Mouse (Mus musculus): ENCODE measurements around the gene Gm8369. TPM values are rescaled to one million over a fixed set of nuclear protein-coding genes. Genes with fewer than 3 reads are reported as not detected.
"Not testable (repeated sequence)": the region's sequence is repeated elsewhere in the genome, so short reads cannot be mapped to it uniquely, and the experiment has no call there.

Gene Gm8369
- polyA plus RNA-seq (2014; fragmentation: Nextera tagmentation; extraction: Ambion mirVana), result not detected in 2 replicates

- H3K36me3 ChIP-seq (ENCODE audit: control insufficient read depth, insufficient read depth, low read length), result no peaks in the 10 kb centered on the region
- no peak within 1 kb of the TSS for H3K9ac ChIP-seq (ENCODE audit: low read length)
- ATAC-seq (ENCODE audit: low FRiP score), result no peak
- H3K4me1 ChIP-seq (ENCODE audit: control insufficient read depth, insufficient read depth, low read length), result no peaks in the 10 kb centered on the region
- H3K27me3 ChIP-seq (ENCODE audit: control insufficient read depth, insufficient read depth, low read length), result no peaks in the 10 kb centered on the region
- H3K9me3 ChIP-seq (ENCODE audit: control insufficient read depth, low read length), result no peaks in the 10 kb centered on the region
- no peak for DNase-seq (ENCODE audit: low spot score, missing footprints)
- H3K27ac ChIP-seq (ENCODE audit: low read depth, low read length), result no peak within 1 kb of the TSS
- 81% methylated on average over 2 of the region's 2 CpGs for WGBS
- H3K4me3 ChIP-seq (ENCODE audit: low read depth, low read length), result no peak within 1 kb of the TSS
- no peak within 1 kb of the TSS for H3K4me2 ChIP-seq
These were observed at the start of gene Gm8369 for GRCm38 (mm10) chr19:11485746-11486145. Gene Gm8369 (plus strand): TSS chr19:11485938.

- Histone ChIP-seq H3K36me3 (ENCODE audit: control insufficient read depth, insufficient read depth, low read length) (no peaks in the 10 kb centered on the region), H3K27ac (ENCODE audit: low read depth, low read length) (no peak within 1 kb of the TSS), H3K4me2 (no peak within 1 kb of the TSS), H3K9ac (ENCODE audit: low read length) (no peak within 1 kb of the TSS), H3K4me1 (ENCODE audit: control insufficient read depth, insufficient read depth, low read length) (no peaks in the 10 kb centered on the region), H3K27me3 (ENCODE audit: control insufficient read depth, insufficient read depth, low read length) (no peaks in the 10 kb centered on the region), H3K9me3 (ENCODE audit: control insufficient read depth, low read length) (no peaks in the 10 kb centered on the region), H3K4me3 (ENCODE audit: low read depth, low read length) (no peak within 1 kb of the TSS)
- no peak for ATAC-seq (ENCODE audit: low FRiP score)
- DNase-seq (ENCODE audit: low spot score, missing footprints), result no peak
These were observed 42.4 kb upstream of the Gm8369 start, which contains the start of gene Ms4a4b for GRCm38 (mm10) chr19:11443338-11443737. Gene Ms4a4b (plus strand): TSS chr19:11443553.

- H3K9ac ChIP-seq (ENCODE audit: low read length), result no peak overlapping the region
- no peaks in the 10 kb centered on the region for H3K9me3 ChIP-seq (ENCODE audit: control insufficient read depth, low read length)
- 90% methylated on average over 5 of the region's 5 CpGs for WGBS
These were observed 41.8 kb upstream of the Gm8369 start for GRCm38 (mm10) chr19:11443964-11444363.

GRCm38 (mm10) chr19:11447238-11447637 lies 38.5 kb upstream of the Gm8369 start:
- H3K36me3 ChIP-seq (ENCODE audit: control insufficient read depth, insufficient read depth, low read length), result no peaks in the 10 kb centered on the region
- H3K27ac ChIP-seq (ENCODE audit: low read depth, low read length), result no peak overlapping the region
- DNase-seq (ENCODE audit: low spot score, missing footprints) (no peak), ATAC-seq (ENCODE audit: low FRiP score) (no peak)
- H3K27me3 ChIP-seq (ENCODE audit: control insufficient read depth, insufficient read depth, low read length), result no peaks in the 10 kb centered on the region
- H3K4me1 ChIP-seq (ENCODE audit: control insufficient read depth, insufficient read depth, low read length), result no peaks in the 10 kb centered on the region
- H3K4me2 ChIP-seq, result no peak overlapping the region
- no peak overlapping the region for H3K4me3 ChIP-seq (ENCODE audit: low read depth, low read length)
- WGBS, result 83% methylated on average over 2 of the region's 2 CpGs
- no peak overlapping the region for H3K9ac ChIP-seq (ENCODE audit: low read length)
- no peaks in the 10 kb centered on the region for H3K9me3 ChIP-seq (ENCODE audit: control insufficient read depth, low read length)

More at GRCm38 (mm10) chr19:11443964-11444363, 41.8 kb upstream of the Gm8369 start:
- Histone ChIP-seq H3K4me2 (no peak overlapping the region), H3K27ac (ENCODE audit: low read depth, low read length) (no peak overlapping the region), H3K27me3 (ENCODE audit: control insufficient read depth, insufficient read depth, low read length) (no peaks in the 10 kb centered on the region), H3K4me1 (ENCODE audit: control insufficient read depth, insufficient read depth, low read length) (no peaks in the 10 kb centered on the region), H3K36me3 (ENCODE audit: control insufficient read depth, insufficient read depth, low read length) (no peaks in the 10 kb centered on the region), H3K4me3 (ENCODE audit: low read depth, low read length) (no peak overlapping the region)
- ATAC-seq (ENCODE audit: low FRiP score), result no peak
- DNase-seq (ENCODE audit: low spot score, missing footprints), result no peak

GRCm38 (mm10) chr19:11459041-11459440 lies 26.7 kb upstream of the Gm8369 start:
- ATAC-seq (ENCODE audit: low FRiP score); H3K9me3 ChIP-seq (ENCODE audit: control insufficient read depth, low read length); H3K27ac ChIP-seq (ENCODE audit: low read depth, low read length); DNase-seq (ENCODE audit: low spot score, missing footprints); H3K4me1 ChIP-seq (ENCODE audit: control insufficient read depth, insufficient read depth, low read length); H3K27me3 ChIP-seq (ENCODE audit: control insufficient read depth, insufficient read depth, low read length); H3K36me3 ChIP-seq (ENCODE audit: control insufficient read depth, insufficient read depth, low read length); H3K9ac ChIP-seq (ENCODE audit: low read length); H3K4me3 ChIP-seq (ENCODE audit: low read depth, low read length); H3K4me2 ChIP-seq: not testable (repeated sequence)
- 88% methylated on average over 3 of the region's 4 CpGs for WGBS

GRCm38 (mm10) chr19:11464795-11465194 lies 20.9 kb upstream of the Gm8369 start:
- WGBS, result 58% methylated on average over 1 of the region's 1 CpGs
- not testable (repeated sequence) for H3K4me3 ChIP-seq (ENCODE audit: low read depth, low read length); H3K4me1 ChIP-seq (ENCODE audit: control insufficient read depth, insufficient read depth, low read length); H3K4me2 ChIP-seq; ATAC-seq (ENCODE audit: low FRiP score); H3K27ac ChIP-seq (ENCODE audit: low read depth, low read length); H3K36me3 ChIP-seq (ENCODE audit: control insufficient read depth, insufficient read depth, low read length); DNase-seq (ENCODE audit: low spot score, missing footprints); H3K27me3 ChIP-seq (ENCODE audit: control insufficient read depth, insufficient read depth, low read length); H3K9ac ChIP-seq (ENCODE audit: low read length); H3K9me3 ChIP-seq (ENCODE audit: control insufficient read depth, low read length)

GRCm38 (mm10) chr19:11466471-11466870 lies 19.3 kb upstream of the Gm8369 start:
- Histone ChIP-seq H3K9me3 (ENCODE audit: control insufficient read depth, low read length) (no peaks in the 10 kb centered on the region), H3K27ac (ENCODE audit: low read depth, low read length) (no peak overlapping the region), H3K4me2 (no peak overlapping the region), H3K9ac (ENCODE audit: low read length) (no peak overlapping the region), H3K36me3 (ENCODE audit: control insufficient read depth, insufficient read depth, low read length) (no peaks in the 10 kb centered on the region), H3K27me3 (ENCODE audit: control insufficient read depth, insufficient read depth, low read length) (no peaks in the 10 kb centered on the region), H3K4me1 (ENCODE audit: control insufficient read depth, insufficient read depth, low read length) (no peaks in the 10 kb centered on the region), H3K4me3 (ENCODE audit: low read depth, low read length) (no peak overlapping the region)
- ATAC-seq (ENCODE audit: low FRiP score) (no peak), DNase-seq (ENCODE audit: low spot score, missing footprints) (no peak)
- 76% methylated on average over 5 of the region's 5 CpGs for WGBS

GRCm38 (mm10) chr19:11468361-11468760 lies 17.4 kb upstream of the Gm8369 start:
- H3K4me3 ChIP-seq (ENCODE audit: low read depth, low read length); H3K36me3 ChIP-seq (ENCODE audit: control insufficient read depth, insufficient read depth, low read length); H3K9me3 ChIP-seq (ENCODE audit: control insufficient read depth, low read length); H3K4me2 ChIP-seq; DNase-seq (ENCODE audit: low spot score, missing footprints); H3K27me3 ChIP-seq (ENCODE audit: control insufficient read depth, insufficient read depth, low read length); H3K9ac ChIP-seq (ENCODE audit: low read length); ATAC-seq (ENCODE audit: low FRiP score); H3K27ac ChIP-seq (ENCODE audit: low read depth, low read length); H3K4me1 ChIP-seq (ENCODE audit: control insufficient read depth, insufficient read depth, low read length): not testable (repeated sequence)
- WGBS, result 70% methylated on average over 1 of the region's 1 CpGs

GRCm38 (mm10) chr19:11469215-11469614 lies 16.5 kb upstream of the Gm8369 start, which contains the start of gene Ms4a6c:
Gene Ms4a6c (plus strand): TSS chr19:11469366.
- H3K4me3 ChIP-seq (ENCODE audit: low read depth, low read length); H3K9ac ChIP-seq (ENCODE audit: low read length); H3K4me1 ChIP-seq (ENCODE audit: control insufficient read depth, insufficient read depth, low read length); H3K27me3 ChIP-seq (ENCODE audit: control insufficient read depth, insufficient read depth, low read length); H3K4me2 ChIP-seq; H3K36me3 ChIP-seq (ENCODE audit: control insufficient read depth, insufficient read depth, low read length); DNase-seq (ENCODE audit: low spot score, missing footprints); H3K27ac ChIP-seq (ENCODE audit: low read depth, low read length); ATAC-seq (ENCODE audit: low FRiP score); H3K9me3 ChIP-seq (ENCODE audit: control insufficient read depth, low read length): not testable (repeated sequence)
- WGBS, result 88% methylated on average over 4 of the region's 4 CpGs
